Mouse (Mus musculus) liver, embryonic 14.5 days (tissue): ENCODE measurements around the gene Yars2. TPM values are rescaled to one million over a fixed set of nuclear protein-coding genes. Genes with fewer than 3 reads are reported as not detected.
A peak's percentile ranks its signal among the peaks of the same experiment; 100 is the strongest.

ENCODE experiments used
- ATAC-seq: fragments of 200-750 bp; cut with Nextera tagmentation; 2 replicates; pipeline ENCODE4 v1.8.0; 2017; ENCODE audit warnings: moderate number of reproducible peaks, mild to moderate bottlenecking, moderate library complexity; ENCODE audit not compliant: insufficient read depth
- DNase-seq, 3 experiments: peaks; one replicate each; pipeline ENCODE4 v3.0.0-alpha.2; 2012 to 2013; ENCODE audit warnings: low read depth in 3 of 3, low spot score in 3 of 3
- H3K27ac ChIP-seq: fragments of 300-500 bp; sonication (generic); 2 replicates; pipeline ENCODE4 v1.5.1; 2014; ENCODE audit warnings: moderate library complexity, mild to moderate bottlenecking, control low read depth, inconsistent platforms
- H3K27me3 ChIP-seq: fragments of 300-500 bp; sonication (generic); 2 replicates; pipeline ENCODE4 v1.6.1; 2014; ENCODE audit warnings: mild to moderate bottlenecking, low read length, moderate library complexity; ENCODE audit not compliant: control insufficient read depth, insufficient read depth
- H3K36me3 ChIP-seq: fragments of 300-500 bp; sonication (generic); replicated peaks from 2 replicates; pipeline ENCODE4 v1.6.1; 2014; ENCODE audit warnings: low read depth; ENCODE audit not compliant: control insufficient read depth, insufficient read depth
- H3K4me1 ChIP-seq, 2 experiments: fragments of 200-500 bp in 1 of 2; fragments of 300-500 bp in 1 of 2; sonication (generic) in 1 of 2; replicated peaks; 2 replicates each; pipeline ENCODE4 v1.6.1; 2012 to 2014; ENCODE audit warnings: antibody characterized with exemption in 1 of 2, inconsistent platforms in 1 of 2, low read length in 1 of 2; ENCODE audit not compliant: control insufficient read depth in 2 of 2, insufficient read depth in 2 of 2
- H3K4me2 ChIP-seq: fragments of 300-500 bp; sonication (generic); 2 replicates; pipeline ENCODE4 v1.6.1; 2014; ENCODE audit warnings: low read depth, mild to moderate bottlenecking, control low read depth, moderate library complexity
- H3K4me3 ChIP-seq, 2 experiments: fragments of 200-500 bp in 1 of 2; fragments of 300-500 bp in 1 of 2; sonication (generic) in 1 of 2; 2 replicates each; pipeline ENCODE4 v1.5.1; 2012 to 2014; ENCODE audit warnings: low read depth in 2 of 2, low read length in 2 of 2, mild to moderate bottlenecking in 2 of 2, control low read depth in 1 of 2, inconsistent platforms in 1 of 2, moderate library complexity in 1 of 2; ENCODE audit not compliant: insufficient read depth in 1 of 2
- H3K9ac ChIP-seq: fragments of 300-500 bp; sonication (generic); replicated peaks from 2 replicates; pipeline ENCODE4 v1.6.1; 2014; ENCODE audit warnings: mild to moderate bottlenecking, control low read depth, moderate library complexity
- H3K9me3 ChIP-seq: fragments of 300-500 bp; sonication (generic); 2 replicates; pipeline ENCODE4 v1.6.1; 2016; ENCODE audit warnings: low read length, mixed read lengths; ENCODE audit not compliant: control insufficient read depth
- CTCF ChIP-seq: IDR thresholded peaks from 2 replicates; pipeline ENCODE4 v1.5.1; 2016; ENCODE audit warnings: antibody characterized with exemption, low read depth, control low read depth
- EP300 ChIP-seq: IDR thresholded peaks from 2 replicates; pipeline ENCODE4 v1.6.1; 2016; ENCODE audit warnings: antibody characterized with exemption, low read depth
- WGBS: fragments of 180-500 bp; shearing (Covaris S2); extraction: QIAGEN DNeasy Blood & Tissue Kit; methylation state at CpG from one replicate; pipeline ENCODE4 v1.1.7; 2014; ENCODE audit not compliant: insufficient replicate concordance; 5-methylcytosine and 5-hydroxymethylcytosine counted together
- polyA plus RNA-seq, 2 experiments: library from polyadenylated mRNA; depleted of rRNA in 1 of 2; stranded (reverse) in 1 of 2; unstranded in 1 of 2; fragments of >200 nt; fragmentation: Nextera tagmentation in 1 of 2; extraction: Ambion mirVana in 1 of 2; gene quantifications; 2 replicates each; pipeline versions ENCODE4 v1.2.1 to v1.2.3; 2012 to 2014

Yars2 gene
- polyA plus RNA-seq (2012; rRNA removed), result 19.0 and 19.8 TPM in 2 replicates
- polyA plus RNA-seq (2014; fragmentation: Nextera tagmentation; extraction: Ambion mirVana), result 27.4 and 28.2 TPM in 2 replicates

- TF ChIP-seq CTCF (peak; percentile 84), EP300 (no peak)
- H3K9ac ChIP-seq, result peak within 1 kb of the TSS; percentile 82
- H3K27ac ChIP-seq, result peak within 1 kb of the TSS; percentile 82
- WGBS, result under 1% methylated on average over 49 of the region's 50 CpGs
- H3K9me3 ChIP-seq, result no peaks in the 10 kb centered on the region
- H3K36me3 ChIP-seq, result peaks cover 6% of the 10 kb centered on the region
- peak within 1 kb of the TSS; percentile 84 to 87 for H3K4me3 ChIP-seq
- peaks cover 0 to 8% of the 10 kb centered on the region in 2 experiments; a peak in 2 of 4 replicates for H3K4me1 ChIP-seq
- ATAC-seq, result peak; percentile 98
- H3K27me3 ChIP-seq, result no peaks in the 10 kb centered on the region
- DNase-seq, result peak; percentile 81
- H3K4me2 ChIP-seq, result peak within 1 kb of the TSS; percentile 74
Observed at GRCm38 (mm10) chr16:16302369-16303137, at the start of gene Yars2. Gene Yars2 (plus strand): TSS chr16:16302965.

- ATAC-seq, result no peak
Observed at GRCm38 (mm10) chr16:16253326-16254074, 49.3 kb upstream of the Yars2 start.

GRCm38 (mm10) chr16:16255217-16255616 is 47.5 kb upstream of the Yars2 start:
- Histone ChIP-seq H3K4me1 (peaks cover 0 to 2% of the 10 kb centered on the region in 2 experiments; a peak in 1 of 4 replicates), H3K27me3 (no peaks in the 10 kb centered on the region), H3K27ac (no peak overlapping the region), H3K9me3 (no peaks in the 10 kb centered on the region), H3K36me3 (no peaks in the 10 kb centered on the region), H3K4me3 (no peak overlapping the region), H3K9ac (no peak overlapping the region), H3K4me2 (no peak overlapping the region)
- 45% methylated on average over 1 of the region's 1 CpGs for WGBS
- ATAC-seq, result no peak
- TF ChIP-seq EP300, result no peak
- DNase-seq, result no peak

More at GRCm38 (mm10) chr16:16253326-16254074, 49.3 kb upstream of the Yars2 start:
- TF ChIP-seq CTCF (no peak), EP300 (no peak)
- DNase-seq, result no peak
- Histone ChIP-seq H3K9me3 (no peaks in the 10 kb centered on the region), H3K27ac (no peak overlapping the region), H3K4me2 (no peak overlapping the region), H3K27me3 (no peaks in the 10 kb centered on the region), H3K36me3 (no peaks in the 10 kb centered on the region), H3K4me1 (peaks cover 0 to 2% of the 10 kb centered on the region in 2 experiments; a peak in 1 of 4 replicates), H3K4me3 (no peak overlapping the region), H3K9ac (no peak overlapping the region)
- WGBS, result 55% methylated on average over 4 of the region's 4 CpGs

- 65% methylated on average over 7 of the region's 7 CpGs for WGBS
- DNase-seq (no peak), ATAC-seq (no peak)
- no peaks in the 10 kb centered on the region for H3K9me3 ChIP-seq
- no peak overlapping the region for H3K4me3 ChIP-seq
- no peaks in the 10 kb centered on the region for H3K4me1 ChIP-seq
- no peak overlapping the region for H3K4me2 ChIP-seq
- no peak overlapping the region for H3K27ac ChIP-seq
- no peaks in the 10 kb centered on the region for H3K27me3 ChIP-seq
- H3K9ac ChIP-seq, result no peak overlapping the region
- TF ChIP-seq EP300, result no peak
- TF ChIP-seq CTCF, result no peak
- no peaks in the 10 kb centered on the region for H3K36me3 ChIP-seq
Observed at GRCm38 (mm10) chr16:16255874-16256273, 46.9 kb upstream of the Yars2 start.

- WGBS, result 32% methylated on average over 1 of the region's 1 CpGs
- H3K36me3 ChIP-seq, result no peaks in the 10 kb centered on the region
- no peaks in the 10 kb centered on the region for H3K27me3 ChIP-seq
- ATAC-seq, result no peak
- no peak for TF ChIP-seq EP300
- no peak for TF ChIP-seq CTCF
- no peak overlapping the region for H3K4me2 ChIP-seq
- DNase-seq, result no peak
- no peaks in the 10 kb centered on the region for H3K9me3 ChIP-seq
- H3K27ac ChIP-seq, result no peak overlapping the region
- no peak overlapping the region for H3K9ac ChIP-seq
- no peak overlapping the region for H3K4me3 ChIP-seq
- H3K4me1 ChIP-seq, result no peaks in the 10 kb centered on the region
Observed at GRCm38 (mm10) chr16:16256672-16257071, 46.1 kb upstream of the Yars2 start.
